Mouse (Mus musculus) CH12.LX (cell line): ENCODE measurements at regions not wholly inside any gene's neighbourhood (a gene's known extent, or its start where the extent isn't known, plus 50 kb on each side); places are given as distances from the start of the nearest gene placed in this dataset.

ENCODE experiments used
- DNase-seq: peaks from one replicate; pipeline ENCODE4 v3.0.0-alpha.2; 2013; ENCODE audit errors: extremely low read depth
- H3K27ac ChIP-seq: 2 replicates; pipeline ENCODE4 v1.5.1; 2012; ENCODE audit warnings: low read depth, mild to moderate bottlenecking, control low read depth, moderate library complexity; ENCODE audit not compliant: insufficient read depth
- H3K27me3 ChIP-seq: replicated peaks from 2 replicates; pipeline ENCODE3; 2012; ENCODE audit warnings: inconsistent platforms
- H3K36me3 ChIP-seq, 2 experiments: replicated peaks in 1 of 2; 2 replicates each; pipeline versions ENCODE3 to v1.6.1; 2012; ENCODE audit warnings: inconsistent platforms in 1 of 2, low read length in 1 of 2, mild to moderate bottlenecking in 1 of 2, mixed read lengths in 1 of 2, moderate library complexity in 1 of 2; ENCODE audit not compliant: control insufficient read depth in 1 of 2, insufficient read depth in 1 of 2
- H3K4me1 ChIP-seq, 2 experiments: 2 replicates each; pipeline ENCODE4 v1.6.1; 2012; ENCODE audit warnings: inconsistent platforms in 1 of 2, moderate library complexity in 1 of 2; ENCODE audit not compliant: insufficient read depth in 2 of 2, control insufficient read depth in 1 of 2
- H3K4me2 ChIP-seq: 2 replicates; pipeline ENCODE4 v1.6.1; 2012; ENCODE audit warnings: low read depth, mild to moderate bottlenecking, control low read depth; ENCODE audit not compliant: poor library complexity, insufficient read depth, severe bottlenecking
- H3K4me3 ChIP-seq, 3 experiments: fragments of 150-350 bp in 1 of 3; sonication (generic) in 1 of 3; replicated peaks in 1 of 3; 2 replicates each; pipeline versions ENCODE3 to v1.5.1; 2011 to 2012; ENCODE audit warnings: low read depth in 2 of 3, low read length in 2 of 3, mild to moderate bottlenecking in 2 of 3, moderate library complexity in 2 of 3, control low read depth in 1 of 3, improper control_type of control experiment in 1 of 3, inconsistent platforms in 1 of 3, mixed read lengths in 1 of 3; ENCODE audit not compliant: poor library complexity in 1 of 3
- H3K79me2 ChIP-seq: replicated peaks from 2 replicates; pipeline ENCODE4 v1.6.1; 2012; ENCODE audit warnings: mild to moderate bottlenecking, moderate library complexity; ENCODE audit not compliant: control insufficient read depth, poor library complexity, insufficient read depth, severe bottlenecking; ENCODE audit errors: extremely low read depth
- H3K9ac ChIP-seq: 2 replicates; pipeline ENCODE4 v1.6.1; 2012; ENCODE audit warnings: low read depth, mild to moderate bottlenecking, control low read depth, moderate library complexity; ENCODE audit not compliant: insufficient read depth
- H3K9me3 ChIP-seq: replicated peaks from 2 replicates; pipeline ENCODE3; 2012; ENCODE audit warnings: low read length, inconsistent platforms, mixed read lengths
- BHLHE40 ChIP-seq: IDR thresholded peaks from 2 replicates; pipeline ENCODE4 v1.6.1; 2011; ENCODE audit warnings: mild to moderate bottlenecking, low read depth, low read length, improper control_type of control experiment
- CHD2 ChIP-seq: IDR thresholded peaks from 2 replicates; pipeline ENCODE4 v1.6.1; 2011; ENCODE audit warnings: low read length, improper control_type of control experiment
- CTCF ChIP-seq, 2 experiments: IDR thresholded peaks in 1 of 2; conservative IDR thresholded peaks in 1 of 2; 2 replicates each; pipeline ENCODE4 v1.5.1; 2011 to 2012; ENCODE audit warnings: low read depth in 2 of 2, low read length in 2 of 2, improper control_type of control experiment in 1 of 2, inconsistent platforms in 1 of 2, mild to moderate bottlenecking in 1 of 2, moderate library complexity in 1 of 2
- E2F4 ChIP-seq: IDR thresholded peaks from 2 replicates; pipeline ENCODE4 v1.6.1; 2011; ENCODE audit warnings: low read depth, low read length, improper control_type of control experiment; ENCODE audit not compliant: insufficient replicate concordance
- ELF1 ChIP-seq: IDR thresholded peaks from 2 replicates; pipeline ENCODE4 v1.6.1; 2014; ENCODE audit warnings: low read depth, mild to moderate bottlenecking, inconsistent platforms, low read length, improper control_type of control experiment
- EP300 ChIP-seq: IDR thresholded peaks from 2 replicates; pipeline ENCODE4 v1.6.1; 2011; ENCODE audit warnings: low read length, improper control_type of control experiment
- IRF4 ChIP-seq: IDR thresholded peaks from 2 replicates; pipeline ENCODE4 v1.6.1; 2014; ENCODE audit warnings: low read depth, mild to moderate bottlenecking, inconsistent platforms, low read length, improper control_type of control experiment
- MAFK ChIP-seq: IDR thresholded peaks from 2 replicates; pipeline ENCODE4 v1.6.1; 2011; ENCODE audit warnings: low read length, improper control_type of control experiment; ENCODE audit not compliant: insufficient replicate concordance
- MAZ ChIP-seq: IDR thresholded peaks from 2 replicates; pipeline ENCODE4 v1.6.1; 2012; ENCODE audit warnings: low read depth, mild to moderate bottlenecking, inconsistent platforms, low read length, improper control_type of control experiment, moderate library complexity
- MEF2A ChIP-seq: IDR thresholded peaks from 2 replicates; pipeline ENCODE4 v1.6.1; 2014; ENCODE audit warnings: low read depth, mild to moderate bottlenecking, inconsistent platforms, low read length, improper control_type of control experiment, borderline replicate concordance
- MYC ChIP-seq: IDR thresholded peaks from 2 replicates; pipeline ENCODE4 v1.6.1; 2011; ENCODE audit warnings: low read depth, mild to moderate bottlenecking, improper control_type of control experiment, low read length
- NRF1 ChIP-seq: IDR thresholded peaks from 2 replicates; pipeline ENCODE4 v1.6.1; 2014; ENCODE audit warnings: low read depth, mild to moderate bottlenecking, inconsistent platforms, low read length, improper control_type of control experiment, moderate library complexity
- POLR2A ChIP-seq: IDR thresholded peaks from 2 replicates; pipeline ENCODE4 v1.6.1; 2011; ENCODE audit warnings: low read depth, mild to moderate bottlenecking, improper control_type of control experiment, low read length
- POLR2AphosphoS2 ChIP-seq: IDR thresholded peaks from 2 replicates; pipeline ENCODE4 v1.6.1; 2011; ENCODE audit warnings: low read depth, low read length, improper control_type of control experiment
- RAD21 ChIP-seq: IDR thresholded peaks from 2 replicates; pipeline ENCODE4 v1.6.1; 2011; ENCODE audit warnings: low read depth, mild to moderate bottlenecking, low read length, improper control_type of control experiment, moderate library complexity
- RCOR1 ChIP-seq: conservative IDR thresholded peaks from 2 replicates; pipeline ENCODE4 v1.6.1; 2012; ENCODE audit warnings: low read depth, mild to moderate bottlenecking, inconsistent platforms, low read length, improper control_type of control experiment
- UBTF ChIP-seq: IDR thresholded peaks from 2 replicates; pipeline ENCODE4 v1.6.1; 2012; ENCODE audit warnings: low read depth, mild to moderate bottlenecking, inconsistent platforms, low read length, improper control_type of control experiment, moderate library complexity
- USF1 ChIP-seq: IDR thresholded peaks from 2 replicates; pipeline ENCODE4 v1.6.1; 2014; ENCODE audit warnings: low read depth, mild to moderate bottlenecking, inconsistent platforms, low read length, improper control_type of control experiment
- ZKSCAN1 ChIP-seq: IDR thresholded peaks from 2 replicates; pipeline ENCODE4 v1.6.1; 2012; ENCODE audit warnings: low read depth, inconsistent platforms, low read length, improper control_type of control experiment, borderline replicate concordance
- ZNF384 ChIP-seq: IDR thresholded peaks from 2 replicates; pipeline ENCODE4 v1.6.1; 2012; ENCODE audit warnings: low read depth, low read length, improper control_type of control experiment, inconsistent platforms
- dilution Hi-C: fragments of 300-500 bp; cut with MboI; formaldehyde crosslinking; loops from 2 replicates; pipeline ENCODE4 v1.14.3; 2020; ENCODE audit warnings: low sequenced_read_pairs; ENCODE audit not compliant: extremely low pct_unique_long_range_greater_than_20kb, extremely low pct_ligation_motif_present
- in situ Hi-C: fragments of 300-500 bp; cut with MboI; formaldehyde crosslinking; loops from 3 replicates; pipeline ENCODE4 v1.14.3; 2019; ENCODE audit warnings: low sequenced_read_pairs, low pct_ligation_motif_present, low pct_unique_long_range_greater_than_20kb, mixed read lengths

- Histone ChIP-seq H3K9ac (no peak overlapping the region), H3K27me3 (peaks cover 66% of the 10 kb centered on the region), H3K79me2 (no peaks in the 10 kb centered on the region), H3K4me2 (no peak overlapping the region), H3K9me3 (no peaks in the 10 kb centered on the region), H3K36me3 (no peaks in the 10 kb centered on the region), H3K4me1 (no peaks in the 10 kb centered on the region), H3K27ac (no peak overlapping the region), H3K4me3 (no peak overlapping the region)
- dilution Hi-C loops (no loop called here), in situ Hi-C loops (no loop called here)
- DNase-seq = no peak
- TF ChIP-seq RAD21 (no peak), UBTF (no peak), MAZ (no peak), NRF1 (no peak), MEF2A (no peak), CHD2 (no peak), ZKSCAN1 (no peak), RCOR1 (no peak), E2F4 (no peak), CTCF (conservative IDR thresholded peaks at IDR 0.05 in 1 of 2, IDR thresholded peaks at IDR 0.05 in 1 of 2; ENCODE audit: low read depth in 2 of 2, low read length in 2 of 2) (no peak), ELF1 (no peak), EP300 (no peak), POLR2AphosphoS2 (no peak), IRF4 (no peak), MAFK (no peak), BHLHE40 (no peak), MYC (no peak), ZNF384 (no peak)
These were observed 88.5 kb downstream of the Otor start for GRCm38 (mm10) chr2:143166771-143167170.

GRCm38 (mm10) chr2:143170648-143171047 lies 92.4 kb downstream of the Otor start:
- no peaks in the 10 kb centered on the region for H3K9me3 ChIP-seq
- H3K27ac ChIP-seq = no peak overlapping the region
- H3K4me3 ChIP-seq = no peak overlapping the region
- H3K27me3 ChIP-seq = peaks cover 47% of the 10 kb centered on the region
- H3K79me2 ChIP-seq = no peaks in the 10 kb centered on the region
- no peak overlapping the region for H3K4me2 ChIP-seq
- dilution Hi-C loops = no loop called here
- in situ Hi-C loops = no loop called here
- no peaks in the 10 kb centered on the region for H3K4me1 ChIP-seq
- TF ChIP-seq USF1 (no peak), POLR2A (no peak), POLR2AphosphoS2 (no peak)
- H3K36me3 ChIP-seq = no peaks in the 10 kb centered on the region
- no peak for DNase-seq
- H3K9ac ChIP-seq = no peak overlapping the region
